Mouse (Mus musculus): Measurements from ENCODE around the gene Tigar.

Tigar gene

DNA sequence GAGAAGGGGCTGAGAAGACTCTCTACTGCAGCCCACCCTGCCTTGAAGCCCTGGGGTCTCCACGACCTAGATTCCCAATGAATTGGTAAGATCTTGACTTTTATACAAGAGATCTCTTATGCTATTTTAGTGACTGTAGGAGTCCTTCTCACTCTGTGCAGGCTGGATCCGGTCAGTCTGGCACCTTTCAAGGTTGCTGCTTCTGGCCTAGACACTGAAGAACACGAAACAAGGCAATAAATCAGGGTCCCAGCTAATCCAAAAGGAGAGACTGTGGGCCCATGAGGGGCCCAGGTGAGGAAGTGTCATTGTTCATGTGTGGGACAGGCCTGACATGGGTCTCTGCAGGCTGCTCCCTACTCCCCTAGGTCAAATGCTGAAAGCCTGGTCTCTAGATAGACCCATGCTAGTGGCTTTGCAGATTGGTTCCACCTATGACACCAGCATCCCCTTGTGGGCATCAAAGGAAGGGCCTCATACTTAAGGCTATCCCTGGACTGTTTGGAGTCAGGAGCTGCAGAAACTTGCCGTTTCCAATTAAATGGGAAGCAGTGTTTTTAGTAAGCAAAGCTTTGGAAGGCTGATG, 13.0 kb upstream of the Tigar start:
- no peak for TF ChIP-seq GATA4 (IDR thresholded peaks at IDR 0.05; ENCODE audit: insufficient replicate concordance, low read length)

- TF ChIP-seq GATA4 (IDR thresholded peaks at IDR 0.05; ENCODE audit: insufficient replicate concordance, low read length): no peak
Observed at GRCm38 (mm10) chr6:127114753-127115456, 5.5 kb upstream of the Tigar start.

- TF ChIP-seq GATA4 (IDR thresholded peaks at IDR 0.05; ENCODE audit: insufficient replicate concordance, low read length): no peak
Observed at GRCm38 (mm10) chr6:127108368-127109060, 843 bp downstream of the Tigar start.

DNA sequence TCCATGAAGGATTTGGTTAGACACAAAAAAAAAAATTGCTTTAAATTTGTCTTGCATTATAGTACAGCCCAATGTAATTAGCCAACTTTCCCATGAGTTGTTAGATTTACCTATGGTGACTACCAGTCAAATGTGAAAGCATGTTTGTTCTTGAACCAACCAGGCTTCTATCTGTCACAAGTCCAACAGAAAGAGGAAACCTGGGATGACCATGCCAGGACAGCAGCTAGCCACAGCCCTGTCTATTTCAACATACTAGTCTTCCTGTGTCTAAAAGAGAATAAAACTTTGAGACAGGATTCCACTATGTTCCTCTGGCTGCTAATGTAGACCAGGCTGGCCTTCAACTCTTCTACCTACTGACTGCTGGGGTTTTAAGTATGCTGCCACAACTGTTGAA, 1.9 kb downstream of the Tigar start:
- no peak for TF ChIP-seq GATA4 (IDR thresholded peaks at IDR 0.05; ENCODE audit: insufficient replicate concordance, low read length)

DNA sequence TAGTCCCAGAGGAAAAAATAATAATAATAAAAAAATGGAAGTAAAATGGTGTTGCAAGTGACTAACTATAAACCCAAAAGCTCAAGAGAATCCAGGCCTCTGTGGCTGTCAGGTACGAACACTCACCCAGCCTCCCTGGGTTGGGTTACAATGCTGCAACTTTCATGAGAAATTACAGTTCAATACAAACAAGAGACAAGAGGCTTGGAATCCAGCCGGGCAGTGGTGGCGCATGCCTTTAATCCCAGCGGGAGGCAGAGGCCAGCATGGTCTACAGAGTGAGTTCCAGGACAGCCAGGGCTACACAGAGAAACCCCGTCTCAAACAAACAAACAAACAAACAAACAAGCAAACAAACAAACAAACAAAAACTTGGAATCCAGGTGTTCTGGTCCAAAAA, 2.6 kb downstream of the Tigar start:
- no peak for TF ChIP-seq GATA4 (IDR thresholded peaks at IDR 0.05; ENCODE audit: insufficient replicate concordance, low read length)

GRCm38 (mm10) chr6:127106189-127106588, 3.2 kb downstream of the Tigar start:
- no peak for TF ChIP-seq GATA4 (IDR thresholded peaks at IDR 0.05; ENCODE audit: insufficient replicate concordance, low read length)

DNA sequence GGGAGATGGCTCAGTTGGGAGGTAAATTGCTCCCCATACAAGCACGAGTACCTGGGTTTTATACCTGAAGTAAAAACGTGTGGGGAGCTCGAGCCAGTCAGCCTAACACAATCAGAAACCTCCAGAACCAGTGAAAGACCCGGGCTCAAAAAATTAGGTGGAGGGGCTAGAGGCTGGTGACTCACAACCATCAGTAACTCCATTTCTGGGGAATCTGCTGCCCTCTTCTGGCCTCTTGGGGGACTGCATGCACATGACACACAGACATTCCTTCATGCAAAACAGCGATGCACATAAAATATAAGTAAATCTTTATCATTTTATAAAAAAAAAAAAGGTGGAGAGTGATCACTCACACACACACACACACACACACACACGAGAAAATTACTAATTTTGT, 4.2 kb downstream of the Tigar start:
- TF ChIP-seq GATA4 (IDR thresholded peaks at IDR 0.05; ENCODE audit: insufficient replicate concordance, low read length): no peak

DNA sequence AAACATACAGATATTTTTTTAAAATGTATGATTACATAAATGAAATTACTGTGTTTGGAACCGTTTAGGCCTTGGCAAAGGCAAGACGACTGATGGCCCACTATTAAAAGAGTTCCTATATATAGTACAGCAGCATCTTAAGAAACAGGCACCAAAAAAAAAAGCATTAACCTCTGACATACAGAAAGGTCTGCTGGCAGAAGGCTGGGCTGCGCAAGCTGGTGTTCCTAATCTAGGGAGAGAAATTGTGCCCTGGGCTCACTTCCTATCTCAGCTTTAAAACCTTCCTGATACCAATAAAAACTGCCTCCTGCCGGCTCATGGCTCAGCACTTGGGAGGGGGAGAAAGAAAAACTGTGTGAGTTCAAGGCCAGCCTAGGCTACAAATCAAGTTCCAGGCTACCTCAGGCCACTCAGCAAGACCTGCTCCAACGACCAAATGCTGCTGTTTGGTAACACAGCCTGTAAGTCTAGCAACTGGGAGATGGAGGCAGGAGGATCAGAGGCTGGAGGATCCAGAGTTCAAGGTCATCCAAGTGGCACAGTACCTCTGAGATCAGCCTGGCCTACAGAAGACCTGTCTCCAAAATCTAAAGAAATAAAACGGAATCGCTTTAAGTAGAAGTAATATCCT, 4.8 kb downstream of the Tigar start:
- TF ChIP-seq GATA4 (IDR thresholded peaks at IDR 0.05; ENCODE audit: insufficient replicate concordance, low read length): no peak

- no peak for TF ChIP-seq GATA4 (IDR thresholded peaks at IDR 0.05; ENCODE audit: insufficient replicate concordance, low read length)
Observed at GRCm38 (mm10) chr6:127103506-127104275, 5.7 kb downstream of the Tigar start.

GRCm38 (mm10) chr6:127094565-127094964, 14.8 kb downstream of the Tigar start:
- no peak for TF ChIP-seq GATA4 (IDR thresholded peaks at IDR 0.05; ENCODE audit: insufficient replicate concordance, low read length)

GRCm38 (mm10) chr6:127086739-127087138, 22.6 kb downstream of the Tigar start:
- TF ChIP-seq GATA4 (IDR thresholded peaks at IDR 0.05; ENCODE audit: insufficient replicate concordance, low read length): no peak

- TF ChIP-seq GATA4 (IDR thresholded peaks at IDR 0.05; ENCODE audit: insufficient replicate concordance, low read length): no peak
Observed at GRCm38 (mm10) chr6:127081820-127082219, 27.5 kb downstream of the Tigar start.

DNA sequence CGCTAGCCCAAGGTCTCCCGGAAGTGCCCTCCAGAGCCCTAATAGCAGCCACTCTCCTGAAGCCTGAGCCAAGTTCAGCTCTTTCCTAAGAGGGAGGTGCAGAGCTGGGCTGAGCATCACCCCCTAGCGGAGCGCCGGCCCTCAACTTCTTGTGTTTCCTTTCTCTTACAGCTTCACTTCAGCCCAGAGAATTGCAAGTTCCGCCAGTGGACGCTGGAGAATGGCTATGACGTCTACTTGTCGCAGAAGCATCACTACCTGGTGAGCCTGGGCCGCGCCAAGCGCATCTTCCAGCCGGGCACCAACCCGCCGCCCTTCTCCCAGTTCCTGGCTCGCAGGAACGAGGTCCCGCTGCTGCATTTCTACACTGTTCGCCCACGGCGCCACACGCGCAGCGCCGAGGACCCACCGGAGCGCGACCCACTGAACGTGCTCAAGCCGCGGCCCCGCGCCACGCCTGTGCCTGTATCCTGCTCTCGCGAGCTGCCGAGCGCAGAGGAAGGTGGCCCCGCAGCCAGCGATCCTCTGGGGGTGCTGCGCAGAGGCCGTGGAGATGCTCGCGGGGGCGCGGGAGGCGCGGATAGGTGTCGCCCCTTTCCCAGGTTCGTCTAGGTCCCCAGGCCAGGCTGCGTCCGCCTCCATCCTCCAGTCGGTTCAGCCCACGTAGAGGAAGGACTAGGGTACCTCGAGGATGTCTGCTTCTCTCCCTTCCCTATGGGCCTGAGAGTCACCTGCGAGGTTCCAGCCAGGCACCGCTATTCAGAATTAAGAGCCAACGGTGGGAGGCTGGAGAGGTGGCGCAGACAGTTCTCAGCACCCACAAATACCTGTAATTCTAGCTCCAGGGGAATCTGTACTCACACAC, 29.3 kb downstream of the Tigar start:
- TF ChIP-seq GATA4 (IDR thresholded peaks at IDR 0.05; ENCODE audit: insufficient replicate concordance, low read length): no peak

- TF ChIP-seq GATA4 (IDR thresholded peaks at IDR 0.05; ENCODE audit: insufficient replicate concordance, low read length): no peak
Observed at GRCm38 (mm10) chr6:127072817-127073216, 36.5 kb downstream of the Tigar start, which contains the start of gene Fgf23. Fgf23 (plus strand) TSS chr6:127072902.
